In genomic region chr9:40241223-40241801, GRCm38 (mm10) we compare ENCODE assay signal across 8 mouse cellular contexts. TPM values are rescaled to one million over a fixed set of nuclear protein-coding genes. Genes with fewer than 3 reads are reported as not detected.
DNase-seq lines count a peak whose midpoint lies in the region; ATAC-seq and TF ChIP-seq lines count a peak whose summit lies in the region.

No protein-coding gene starts in this region.

- DNase-seq in adrenal gland, postnatal 25 days = peak; percentile 29
- peak; percentile 40 to 53 for DNase-seq in heart, postnatal 10 days
- peak; percentile 43 to 45 for DNase-seq in layer of hippocampus, postnatal 10 days (ENCODE audit: low spot score in 2 of 2)
- DNase-seq in lung, adult 2 months = peak; percentile 25

- H3K4me3 ChIP-seq in ES-Bruce4 (ENCODE audit: low read depth, low read length) = peak overlapping the region; percentile 60
- peak overlapping the region; percentile 35 for H3K4me3 ChIP-seq in embryonic facial prominence, embryonic 15.5 days (replicated peaks)
- H3K4me3 ChIP-seq in lung, adult 2 months (replicated peaks; ENCODE audit: extremely low read depth, low read depth, low read length) = peak overlapping the region; percentile 12
- H3K4me3 ChIP-seq in neural tube, embryonic 15.5 days (replicated peaks) = peak overlapping the region; percentile 43

- ATAC-seq in embryonic facial prominence, embryonic 15.5 days (ENCODE audit: insufficient number of reproducible peaks, low FRiP score, low TSS enrichment, low read depth) = peak; percentile 67
- peak; percentile 86 for ATAC-seq in neural tube, embryonic 15.5 days (ENCODE audit: low FRiP score)
- no peak for ATAC-seq in activated CD4-positive, CD25-positive, alpha-beta regulatory T cell, adult 4 months

- no peaks in the 10 kb centered on the region; the same call in 1 of the 2 replicates for H3K36me3 ChIP-seq in ES-Bruce4 (ENCODE audit: control insufficient read depth, insufficient read depth, low read length, poor library complexity, severe bottlenecking)
- H3K36me3 ChIP-seq in embryonic facial prominence, embryonic 15.5 days = no peaks in the 10 kb centered on the region
- no peaks in the 10 kb centered on the region for H3K36me3 ChIP-seq in neural tube, embryonic 15.5 days

- intact Hi-C loops in heart, postnatal 10 days (cut with DNase I) = no loop called here

- peak overlapping the region; percentile 70 for H3K4me2 ChIP-seq in embryonic facial prominence, embryonic 15.5 days (replicated peaks)
- peak overlapping the region; percentile 75 for H3K4me2 ChIP-seq in neural tube, embryonic 15.5 days

- TF ChIP-seq CTCF in ES-Bruce4 (IDR thresholded peaks at IDR 0.05; ENCODE audit: low read depth, low read length) = no peak
- TF ChIP-seq CTCF in lung, adult 2 months (IDR thresholded peaks at IDR 0.05; ENCODE audit: insufficient read depth, low read length) = no peak

- H3K9me3 ChIP-seq in ES-Bruce4 (replicated peaks; ENCODE audit: control insufficient read depth, insufficient read depth, low read length, poor library complexity, severe bottlenecking) = no peaks in the 10 kb centered on the region
- no peaks in the 10 kb centered on the region for H3K9me3 ChIP-seq in embryonic facial prominence, embryonic 15.5 days (replicated peaks)
- H3K9me3 ChIP-seq in neural tube, embryonic 15.5 days (replicated peaks) = no peaks in the 10 kb centered on the region

- no peak for TF ChIP-seq POLR2A in ES-Bruce4 (IDR thresholded peaks at IDR 0.05; ENCODE audit: insufficient read depth, low read length)
- no peak; the same call in 1 of the 2 replicates for TF ChIP-seq POLR2A in lung, adult 2 months (IDR thresholded peaks at IDR 0.05; ENCODE audit: borderline replicate concordance, extremely low read depth, low read depth, low read length)

- H3K27me3 ChIP-seq in ES-Bruce4 (ENCODE audit: control insufficient read depth, insufficient read depth, low read length, poor library complexity, severe bottlenecking) = no peaks in the 10 kb centered on the region
- H3K27me3 ChIP-seq in embryonic facial prominence, embryonic 15.5 days = peaks cover 14% of the 10 kb centered on the region
- H3K27me3 ChIP-seq in neural tube, embryonic 15.5 days (replicated peaks) = no peaks in the 10 kb centered on the region

- H3K9ac ChIP-seq in ES-Bruce4 (ENCODE audit: low read depth, poor library complexity, severe bottlenecking) = peak overlapping the region; percentile 17
- no peak overlapping the region for H3K9ac ChIP-seq in embryonic facial prominence, embryonic 15.5 days
- peak overlapping the region; percentile 55 for H3K9ac ChIP-seq in neural tube, embryonic 15.5 days (replicated peaks)

- peak; percentile 66 for TF ChIP-seq EP300 in ES-Bruce4 (IDR thresholded peaks at IDR 0.05; ENCODE audit: insufficient read depth, low read depth, low read length)

- H3K27ac ChIP-seq in ES-Bruce4 (ENCODE audit: insufficient read depth, low read length) = peak overlapping the region; percentile 99
- H3K27ac ChIP-seq in embryonic facial prominence, embryonic 15.5 days (replicated peaks) = no peak overlapping the region
- H3K27ac ChIP-seq in neural tube, embryonic 15.5 days (replicated peaks) = peak overlapping the region; percentile 92

- WGBS in embryonic facial prominence, embryonic 15.5 days = 2% methylated on average over 15 of the region's 15 CpGs
- 3% methylated on average over 15 of the region's 15 CpGs for WGBS in lung, adult 2 months
- WGBS in neural tube, embryonic 15.5 days = 1% methylated on average over 15 of the region's 15 CpGs

- no peaks in the 10 kb centered on the region for H3K4me1 ChIP-seq in ES-Bruce4 (ENCODE audit: control insufficient read depth, insufficient read depth, low read length)
- peaks cover 6% of the 10 kb centered on the region; the same call in 1 of the 2 replicates for H3K4me1 ChIP-seq in embryonic facial prominence, embryonic 15.5 days
- no peaks in the 10 kb centered on the region for H3K4me1 ChIP-seq in lung, adult 2 months (ENCODE audit: control insufficient read depth, insufficient read depth, low read length)
- peaks cover 29% of the 10 kb centered on the region for H3K4me1 ChIP-seq in neural tube, embryonic 15.5 days

RNA-seq across cellular contexts. Expression of gene Scn3b, which starts 27.7 kb away (rescaled TPM):
- 7.2 and 9.9 TPM in 2 replicates for polyA plus RNA-seq in ES-Bruce4 (2011; ENCODE audit: insufficient read depth, insufficient read length, low read depth, missing spikeins)
- 4.0 and 6.1 TPM in 2 replicates for total RNA-seq in adrenal gland, postnatal 25 days (2021)
- polyA plus RNA-seq in embryonic facial prominence, embryonic 15.5 days (2015; fragmentation: Nextera tagmentation; extraction: Ambion mirVana) = 13.7 and 14.0 TPM in 2 replicates
- 1 to 10 TPM; 1.3 to 2.1 TPM for total RNA-seq in heart, postnatal 10 days (2021)
- 100 to 1,000 TPM; 205 to 209 TPM for total RNA-seq in layer of hippocampus, postnatal 10 days (2021)
- polyA plus RNA-seq in lung, adult 2 months (2012; rRNA removed) = 23.6 and 33.2 TPM in 2 replicates
- 121 and 137 TPM in 2 replicates for polyA plus RNA-seq in neural tube, embryonic 15.5 days (2015; fragmentation: Nextera tagmentation; extraction: Ambion mirVana)
- polyA plus RNA-seq in activated CD4-positive, CD25-positive, alpha-beta regulatory T cell, adult 4 months (2017; shearing (Covaris generic)) = not detected

RNA-seq across cellular contexts. Expression of gene Zfp202, which starts 49.2 kb away (rescaled TPM):
- 2.5 and 2.6 TPM in 2 replicates for polyA plus RNA-seq in ES-Bruce4 (2011; ENCODE audit: insufficient read depth, insufficient read length, low read depth, missing spikeins)
- 6.4 and 6.6 TPM in 2 replicates for total RNA-seq in adrenal gland, postnatal 25 days (2021)
- 5.8 and 6.5 TPM in 2 replicates for polyA plus RNA-seq in embryonic facial prominence, embryonic 15.5 days (2015; fragmentation: Nextera tagmentation; extraction: Ambion mirVana)
- total RNA-seq in heart, postnatal 10 days (2021) = 1 to 10 TPM; 2.9 to 3.3 TPM
- 1 to 10 TPM; 4.9 to 5.2 TPM for total RNA-seq in layer of hippocampus, postnatal 10 days (2021)
- polyA plus RNA-seq in lung, adult 2 months (2012; rRNA removed) = 0.65 and 1.1 TPM in 2 replicates
- 10.2 and 11.0 TPM in 2 replicates for polyA plus RNA-seq in neural tube, embryonic 15.5 days (2015; fragmentation: Nextera tagmentation; extraction: Ambion mirVana)
- 1 to 10 TPM in 1 of 2 experiments, under 1 TPM in 1; 0.79 to 1.3 TPM for polyA plus RNA-seq in activated CD4-positive, CD25-positive, alpha-beta regulatory T cell, adult 4 months (2017; shearing (Covaris generic))
